Mouse (Mus musculus) hindbrain, embryonic 13.5 days (tissue): ENCODE measurements around the gene Chrna9. TPM values are rescaled to one million over a fixed set of nuclear protein-coding genes. Genes with fewer than 3 reads are reported as not detected.

Experiments used
- ATAC-seq: fragments of 200-750 bp; cut with Nextera tagmentation; 2 replicates; pipeline ENCODE4 v1.8.0; 2017; ENCODE audit warnings: moderate TSS enrichment; ENCODE audit not compliant: low FRiP score
- H3K27ac ChIP-seq: fragments of 300-500 bp; sonication (generic); 2 replicates; pipeline ENCODE4 v1.5.1; 2015; ENCODE audit warnings: inconsistent platforms, mild to moderate bottlenecking, moderate library complexity
- H3K27me3 ChIP-seq: fragments of 300-500 bp; sonication (generic); 2 replicates; pipeline ENCODE4 v1.6.1; 2015; ENCODE audit warnings: mild to moderate bottlenecking, inconsistent platforms
- H3K36me3 ChIP-seq: fragments of 300-500 bp; sonication (generic); 2 replicates; pipeline ENCODE4 v1.6.1; 2015; ENCODE audit warnings: mild to moderate bottlenecking, inconsistent platforms
- H3K4me1 ChIP-seq: fragments of 300-500 bp; sonication (generic); replicated peaks from 2 replicates; pipeline ENCODE4 v1.6.1; 2015; ENCODE audit warnings: inconsistent platforms
- H3K4me2 ChIP-seq: fragments of 300-500 bp; sonication (generic); 2 replicates; pipeline ENCODE4 v1.6.1; 2015; ENCODE audit warnings: inconsistent platforms, mild to moderate bottlenecking, moderate library complexity
- H3K4me3 ChIP-seq: fragments of 300-500 bp; sonication (generic); 2 replicates; pipeline ENCODE4 v1.5.1; 2015; ENCODE audit warnings: mild to moderate bottlenecking, inconsistent platforms
- H3K9ac ChIP-seq: fragments of 300-500 bp; sonication (generic); 2 replicates; pipeline ENCODE4 v1.6.1; 2015; ENCODE audit warnings: mild to moderate bottlenecking, inconsistent platforms
- H3K9me3 ChIP-seq: fragments of 300-500 bp; sonication (generic); 2 replicates; pipeline ENCODE4 v1.6.1; 2016; ENCODE audit warnings: inconsistent platforms
- WGBS: fragments of 180-500 bp; shearing (Covaris S2); methylation state at CpG from one replicate; pipeline ENCODE4 v1.1.7; 2015; 5-methylcytosine and 5-hydroxymethylcytosine counted together
- polyA plus RNA-seq: library from polyadenylated mRNA; unstranded; fragments of >200 nt; fragmentation: Nextera tagmentation; extraction: Ambion mirVana; gene quantifications from 2 replicates; pipeline ENCODE4 v1.2.1, GENCODE M21; 2015

The Chrna9 gene
- 0.14 TPM in 1 of 2 replicates, not detected in the other for polyA plus RNA-seq

DNA sequence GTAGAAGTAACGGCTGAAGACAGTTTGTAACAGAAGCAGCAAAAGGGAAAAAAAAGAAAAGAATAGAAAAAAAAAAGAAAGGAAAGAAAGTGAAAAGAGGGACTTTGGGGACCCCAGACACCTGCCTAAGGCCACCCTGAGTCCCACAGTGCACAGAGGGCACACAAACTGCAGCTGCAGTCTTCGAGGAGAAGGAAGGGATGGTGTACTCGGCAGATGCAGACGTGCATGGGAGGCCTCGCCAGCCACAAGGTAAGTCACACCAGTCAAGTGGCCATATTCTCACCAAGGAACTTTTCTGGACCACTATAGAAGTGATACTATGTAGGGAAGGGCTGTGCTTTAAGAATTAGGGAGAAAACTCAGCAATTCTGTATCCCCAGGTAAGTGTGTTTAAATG lies at the start of gene Chrna9:
TSS of gene Chrna9 (plus strand) at position 139 of the 400 bp plus-strand sequence.
- ATAC-seq = no peak
- Histone ChIP-seq H3K9me3 (no peaks in the 10 kb centered on the region), H3K27ac (no peak within 1 kb of the TSS), H3K4me1 (no peaks in the 10 kb centered on the region), H3K9ac (no peak within 1 kb of the TSS), H3K27me3 (no peaks in the 10 kb centered on the region), H3K4me2 (no peak within 1 kb of the TSS), H3K4me3 (no peak within 1 kb of the TSS), H3K36me3 (no peaks in the 10 kb centered on the region)
- 87% methylated on average over 5 of the region's 5 CpGs for WGBS

DNA sequence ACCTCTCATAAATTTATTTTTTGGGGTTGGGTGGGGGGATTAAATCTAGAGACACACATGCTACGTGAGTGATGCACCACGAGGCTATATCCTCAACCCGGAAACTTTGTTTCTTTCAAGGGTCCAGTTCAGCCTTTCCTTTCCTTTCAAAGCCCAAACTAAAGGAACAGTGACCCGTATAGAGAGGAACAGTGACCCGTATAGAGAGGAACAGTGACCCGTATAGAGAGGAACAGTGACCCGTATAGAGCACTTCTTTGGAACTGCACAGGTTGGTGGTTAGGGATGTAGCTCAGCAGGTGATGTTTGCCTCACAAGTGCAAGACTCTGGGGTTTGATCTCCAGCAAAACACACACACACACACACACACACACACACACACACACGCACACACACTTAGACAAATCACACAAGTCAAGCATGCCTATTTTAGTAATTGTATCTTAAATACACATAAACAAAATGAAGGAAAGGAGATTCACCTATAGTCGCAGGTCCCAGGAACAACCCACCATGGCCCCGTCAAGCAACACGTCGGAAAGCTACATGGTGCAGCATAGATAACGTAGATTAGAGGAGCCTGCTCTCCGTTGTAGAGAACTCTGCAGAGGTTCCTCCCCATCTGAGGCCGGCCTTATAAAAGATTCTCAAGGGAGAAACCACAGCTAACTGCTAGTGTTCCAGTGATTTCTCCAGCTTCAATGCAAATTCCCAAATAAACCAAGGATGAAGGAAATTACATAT lies 48.9 kb upstream of the Chrna9 start:
- no peak for ATAC-seq

DNA sequence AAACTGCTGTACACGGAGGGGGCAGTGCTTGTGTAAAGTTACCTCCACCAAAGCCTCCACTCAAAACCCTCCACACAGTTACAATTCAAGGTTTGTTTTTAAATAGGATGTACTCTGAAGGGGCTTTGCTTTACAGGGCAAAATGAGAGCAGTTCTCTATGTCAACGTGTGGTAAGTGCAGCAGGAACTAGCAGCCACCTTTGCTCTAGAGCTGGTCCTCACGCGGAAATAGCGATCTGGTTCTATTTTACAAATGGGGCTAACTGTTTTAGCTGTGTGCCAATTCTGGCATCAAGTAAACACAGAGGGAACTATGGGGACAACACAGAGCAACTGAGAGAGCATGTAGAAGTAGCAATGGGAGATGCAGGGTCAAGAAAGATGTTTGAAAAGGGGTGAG lies 46.6 kb upstream of the Chrna9 start:
- H3K9ac ChIP-seq = no peak overlapping the region
- no peak for ATAC-seq
- no peaks in the 10 kb centered on the region for H3K9me3 ChIP-seq
- no peak overlapping the region for H3K4me3 ChIP-seq
- no peaks in the 10 kb centered on the region for H3K27me3 ChIP-seq
- H3K4me1 ChIP-seq = 0 out of 2 replicates have a peak, but pooled peaks cover 4% of the 10 kb centered on the region
- H3K4me2 ChIP-seq = no peak overlapping the region
- no peaks in the 10 kb centered on the region for H3K36me3 ChIP-seq
- H3K27ac ChIP-seq = no peak overlapping the region
- 92% methylated on average over 5 of the region's 5 CpGs for WGBS

More for the DNA sequence above, 48.9 kb upstream of the Chrna9 start:
- Histone ChIP-seq H3K9me3 (no peaks in the 10 kb centered on the region), H3K4me2 (no peak overlapping the region), H3K27ac (no peak overlapping the region), H3K36me3 (no peaks in the 10 kb centered on the region), H3K4me1 (0 out of 2 replicates have a peak, but pooled peaks cover 3% of the 10 kb centered on the region), H3K4me3 (no peak overlapping the region), H3K9ac (no peak overlapping the region), H3K27me3 (no peaks in the 10 kb centered on the region)
- 47% methylated on average over 15 of the region's 15 CpGs for WGBS

DNA sequence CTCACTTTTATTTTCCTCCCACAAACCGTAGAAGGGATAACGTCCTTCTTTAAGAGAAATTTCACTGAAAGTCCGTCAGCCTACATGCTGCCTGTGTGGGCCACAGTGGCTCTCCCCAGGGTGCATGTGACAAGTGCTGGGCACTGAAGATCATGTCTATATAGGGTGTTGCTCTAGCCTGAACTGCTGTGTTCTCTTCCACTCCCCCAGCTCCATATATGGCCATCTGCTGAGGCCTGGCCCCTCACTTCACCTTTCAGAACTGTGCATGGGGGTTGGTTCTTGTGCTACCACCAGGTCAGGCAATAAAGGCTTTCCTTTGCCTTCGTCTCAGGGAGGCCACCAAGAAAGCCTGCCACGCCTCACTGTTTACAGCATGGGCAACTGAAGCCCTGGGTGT lies 45.7 kb upstream of the Chrna9 start:
- ATAC-seq = no peak
- Histone ChIP-seq H3K4me1 (0 out of 2 replicates have a peak, but pooled peaks cover 4% of the 10 kb centered on the region), H3K9me3 (no peaks in the 10 kb centered on the region), H3K27ac (no peak overlapping the region), H3K9ac (no peak overlapping the region), H3K4me2 (no peak overlapping the region), H3K36me3 (no peaks in the 10 kb centered on the region), H3K4me3 (no peak overlapping the region), H3K27me3 (no peaks in the 10 kb centered on the region)
- 70% methylated on average over 5 of the region's 5 CpGs for WGBS

DNA sequence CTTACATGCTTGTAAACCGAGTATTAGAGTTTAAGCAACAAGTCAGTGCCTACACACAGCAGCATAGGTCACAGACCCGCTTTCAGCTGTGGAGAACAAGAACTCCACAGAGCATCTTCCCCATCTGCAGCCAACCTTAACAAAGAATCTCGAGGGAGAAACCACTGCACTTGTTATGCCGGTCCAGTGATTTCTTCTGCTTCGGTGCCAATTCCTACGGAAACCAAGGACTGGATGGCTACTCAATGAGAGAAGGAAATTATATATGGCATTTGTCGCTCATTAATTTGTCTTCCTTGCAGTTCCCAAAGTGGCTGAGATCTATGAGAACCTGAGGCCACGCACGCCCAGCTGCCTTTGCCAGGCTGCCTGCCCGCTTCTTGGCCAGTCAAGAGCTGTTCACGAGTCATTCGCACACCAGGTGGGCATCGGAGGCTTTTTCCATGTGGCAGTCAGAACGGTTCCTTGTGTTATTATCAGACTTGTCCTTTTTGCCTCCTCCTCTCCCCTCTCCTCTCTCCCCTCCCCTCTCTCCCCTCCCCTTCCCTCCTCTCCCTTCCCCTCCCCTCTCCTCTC lies 43.4 kb upstream of the Chrna9 start:
- no peak overlapping the region for H3K4me2 ChIP-seq
- H3K9ac ChIP-seq = no peak overlapping the region
- no peak for ATAC-seq
- WGBS = 56% methylated on average over 14 of the region's 14 CpGs
- no peaks in the 10 kb centered on the region for H3K27me3 ChIP-seq
- 0 out of 2 replicates have a peak, but pooled peaks cover 4% of the 10 kb centered on the region for H3K4me1 ChIP-seq
- no peak overlapping the region for H3K4me3 ChIP-seq
- H3K36me3 ChIP-seq = no peaks in the 10 kb centered on the region
- no peaks in the 10 kb centered on the region for H3K9me3 ChIP-seq
- H3K27ac ChIP-seq = no peak overlapping the region

DNA sequence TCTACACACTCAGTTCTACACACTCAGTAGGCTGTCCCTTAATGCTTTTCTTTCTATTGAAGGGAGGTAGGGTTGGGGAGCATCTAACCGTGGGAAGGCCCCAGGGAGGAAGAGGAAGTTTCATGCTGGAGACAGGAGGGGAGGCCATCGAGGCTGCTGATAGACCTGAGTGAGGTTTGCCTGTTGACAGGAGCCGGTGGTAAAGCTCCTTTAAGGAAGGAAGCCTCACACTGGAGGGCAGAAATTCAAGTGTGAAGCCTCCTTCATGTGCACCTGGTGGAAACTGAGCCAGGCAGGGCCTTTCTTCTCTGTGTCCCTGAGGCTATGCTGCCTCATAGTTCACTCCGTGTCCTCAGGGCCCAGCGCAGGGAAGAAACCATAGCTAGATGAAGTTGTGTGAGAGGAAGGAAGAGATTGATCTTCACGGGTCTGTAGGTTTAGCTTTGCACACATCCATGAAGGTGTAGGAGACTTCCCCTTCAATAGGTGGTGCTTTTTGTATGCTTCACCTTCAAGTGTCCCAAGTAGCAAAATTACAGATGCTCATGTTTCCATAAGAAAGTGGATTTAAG lies 39.5 kb upstream of the Chrna9 start:
- H3K9ac ChIP-seq = no peak overlapping the region
- H3K27ac ChIP-seq = no peak overlapping the region
- no peak overlapping the region for H3K4me3 ChIP-seq
- ATAC-seq = no peak
- no peaks in the 10 kb centered on the region for H3K27me3 ChIP-seq
- H3K9me3 ChIP-seq = no peaks in the 10 kb centered on the region
- H3K4me2 ChIP-seq = no peak overlapping the region
- 92% methylated on average over 6 of the region's 6 CpGs for WGBS
- no peaks in the 10 kb centered on the region for H3K36me3 ChIP-seq
- 0 out of 2 replicates have a peak, but pooled peaks cover 4% of the 10 kb centered on the region for H3K4me1 ChIP-seq

DNA sequence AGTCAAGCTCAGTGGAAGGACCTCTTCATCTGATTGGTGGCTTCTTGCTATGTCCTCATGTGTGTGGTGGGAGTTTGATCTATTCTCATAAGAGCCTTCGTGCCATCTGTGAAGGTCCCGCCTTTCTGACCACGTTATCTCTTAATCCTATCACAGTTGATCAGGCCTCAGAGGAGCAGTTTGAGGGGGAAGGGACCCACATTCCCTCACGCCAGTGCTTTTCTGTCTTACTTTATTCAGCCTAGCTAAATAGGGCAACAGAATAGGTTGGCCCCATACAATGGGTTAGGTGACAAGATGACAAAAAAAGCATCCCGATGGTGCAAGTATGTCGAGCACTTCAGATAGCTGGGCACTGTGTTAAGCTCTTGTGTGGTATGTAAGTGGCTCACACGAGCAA lies 39.0 kb upstream of the Chrna9 start:
- Histone ChIP-seq H3K9me3 (no peaks in the 10 kb centered on the region), H3K36me3 (no peaks in the 10 kb centered on the region), H3K27me3 (no peaks in the 10 kb centered on the region), H3K9ac (no peak overlapping the region), H3K27ac (no peak overlapping the region), H3K4me3 (no peak overlapping the region), H3K4me2 (no peak overlapping the region), H3K4me1 (peaks cover 4% of the 10 kb centered on the region; the same call in 1 of the 2 replicates)
- WGBS = 81% methylated on average over 7 of the region's 7 CpGs
- ATAC-seq = no peak

DNA sequence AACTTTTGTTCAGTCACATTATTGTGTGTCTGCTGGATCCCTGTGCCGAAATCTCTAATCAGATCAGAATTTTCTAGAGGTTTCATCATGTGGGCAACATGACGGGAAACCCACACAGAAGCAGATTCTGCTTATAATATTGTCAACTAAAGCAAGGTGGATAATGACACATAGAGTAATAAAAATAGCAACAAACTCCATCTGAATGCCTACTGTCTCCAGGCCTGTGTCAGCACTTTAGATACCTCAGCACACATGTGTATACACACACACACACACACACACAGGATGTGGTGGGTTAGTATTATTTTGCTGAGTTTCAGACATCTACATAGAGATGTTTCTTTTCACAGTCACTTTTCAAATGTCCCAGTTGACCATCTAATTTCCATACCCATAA lies 37.0 kb upstream of the Chrna9 start:
- Histone ChIP-seq H3K27me3 (no peaks in the 10 kb centered on the region), H3K36me3 (no peaks in the 10 kb centered on the region), H3K9me3 (no peaks in the 10 kb centered on the region), H3K4me3 (no peak overlapping the region), H3K9ac (no peak overlapping the region), H3K4me1 (no peaks in the 10 kb centered on the region; the same call in 1 of the 2 replicates), H3K4me2 (no peak overlapping the region), H3K27ac (no peak overlapping the region)
- 96% methylated on average over 2 of the region's 2 CpGs for WGBS
- no peak for ATAC-seq

DNA sequence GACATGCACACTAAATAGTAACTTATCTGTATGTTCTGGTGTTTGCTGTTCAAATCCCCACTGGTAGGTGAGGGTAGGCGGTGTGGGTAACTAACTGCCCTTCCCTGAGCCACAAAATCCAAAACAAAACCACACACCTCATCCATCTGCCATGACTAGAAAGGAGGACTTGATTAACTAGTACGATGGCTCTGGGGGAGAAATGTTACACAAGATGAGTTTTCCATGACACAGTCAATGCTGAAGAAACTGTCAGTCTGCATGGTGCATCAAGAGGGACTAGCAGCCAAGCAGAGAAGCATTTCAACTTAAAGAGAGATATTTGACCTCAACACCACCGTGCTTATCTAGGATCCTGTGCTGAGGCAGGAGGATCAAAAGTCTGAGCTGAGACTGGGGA lies 36.0 kb upstream of the Chrna9 start:
- ATAC-seq = no peak
- H3K27ac ChIP-seq = no peak overlapping the region
- H3K36me3 ChIP-seq = no peaks in the 10 kb centered on the region
- peaks cover 6% of the 10 kb centered on the region for H3K9me3 ChIP-seq
- H3K9ac ChIP-seq = no peak overlapping the region
- no peaks in the 10 kb centered on the region; the same call in 1 of the 2 replicates for H3K4me1 ChIP-seq
- H3K4me3 ChIP-seq = no peak overlapping the region
- 87% methylated on average over 3 of the region's 3 CpGs for WGBS
- no peak overlapping the region for H3K4me2 ChIP-seq
- H3K27me3 ChIP-seq = no peaks in the 10 kb centered on the region

DNA sequence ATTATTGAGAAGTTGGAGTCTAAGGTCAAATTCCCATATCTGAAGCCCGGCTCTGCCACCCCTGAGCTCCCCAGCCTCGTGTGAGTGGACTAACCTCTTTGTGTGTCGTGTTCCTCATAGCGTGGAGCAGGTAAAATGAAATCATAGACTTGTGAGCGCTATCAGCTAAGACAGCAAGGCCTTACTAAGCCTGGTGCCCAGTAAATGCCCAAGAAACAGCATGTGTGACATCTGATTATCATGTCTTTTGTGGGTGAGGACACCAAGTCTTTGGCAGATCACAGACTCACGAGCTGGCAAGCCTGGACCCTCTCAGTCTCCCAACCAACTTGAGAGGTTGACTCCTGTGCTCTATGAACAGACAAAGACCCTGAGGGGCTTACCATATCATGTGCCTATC lies 34.6 kb upstream of the Chrna9 start:
- no peak overlapping the region for H3K27ac ChIP-seq
- no peak overlapping the region for H3K4me3 ChIP-seq
- no peak overlapping the region for H3K4me2 ChIP-seq
- H3K9ac ChIP-seq = no peak overlapping the region
- peaks cover 17% of the 10 kb centered on the region for H3K9me3 ChIP-seq
- no peaks in the 10 kb centered on the region; the same call in 1 of the 2 replicates for H3K4me1 ChIP-seq
- no peaks in the 10 kb centered on the region for H3K27me3 ChIP-seq
- whole genome bisulfite sequencing = 89% methylated on average over 6 of the region's 6 CpGs
- no peaks in the 10 kb centered on the region for H3K36me3 ChIP-seq
- no peak for ATAC-seq

DNA sequence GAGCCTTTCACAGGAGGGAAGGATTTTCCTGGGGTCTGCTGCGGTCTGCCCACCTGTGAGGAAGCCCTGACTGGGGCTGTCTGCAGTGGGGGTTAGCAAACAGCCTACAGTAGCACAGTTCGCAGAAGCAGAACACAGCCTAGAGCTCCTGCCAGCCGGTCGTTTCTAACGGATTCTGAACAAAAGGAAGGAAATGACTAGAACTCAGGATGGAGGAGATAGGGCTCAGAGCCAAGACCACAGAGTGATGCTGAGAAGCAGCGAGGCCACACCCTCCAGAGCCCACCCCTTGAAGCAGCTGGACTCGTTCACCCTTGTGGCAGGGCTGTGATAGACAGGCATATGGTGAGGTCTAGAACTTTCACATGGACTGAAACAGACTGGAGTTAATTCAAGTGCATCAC lies 33.9 kb upstream of the Chrna9 start:
- H3K27ac ChIP-seq = peak overlapping the region; percentile 23; the same call in 1 of the 2 replicates

DNA sequence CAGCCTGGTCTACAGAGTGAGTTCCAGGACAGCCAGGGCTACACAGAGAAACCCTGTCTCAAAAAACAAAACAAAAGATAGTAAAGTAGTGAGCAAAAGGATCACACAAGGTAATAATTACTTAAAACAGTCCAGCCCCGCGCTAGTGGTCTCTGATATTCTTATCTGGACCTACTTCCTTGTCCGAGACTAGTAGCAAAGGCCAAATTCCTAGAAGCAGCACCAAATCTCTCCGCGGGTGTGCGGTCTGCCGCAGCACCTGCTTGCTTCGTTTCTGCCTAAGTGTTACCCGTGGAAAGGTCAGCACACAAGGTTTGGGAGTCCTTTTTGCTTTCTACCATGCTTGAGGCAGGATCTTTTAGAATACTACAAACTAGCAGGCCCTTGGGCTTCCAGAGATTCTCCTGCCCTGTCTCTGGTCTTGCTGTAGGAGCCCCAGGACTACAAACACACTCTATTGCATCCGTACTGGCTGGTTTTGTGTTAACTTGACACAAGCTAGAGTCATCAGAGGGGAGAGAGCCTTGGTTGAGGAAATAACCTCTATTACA lies 32.8 kb upstream of the Chrna9 start:
- no peak overlapping the region for H3K27ac ChIP-seq
- peaks cover 17% of the 10 kb centered on the region for H3K9me3 ChIP-seq
- no peak overlapping the region for H3K9ac ChIP-seq
- no peak overlapping the region for H3K4me3 ChIP-seq
- no peak for ATAC-seq
- H3K36me3 ChIP-seq = no peaks in the 10 kb centered on the region
- WGBS = 93% methylated on average over 10 of the region's 10 CpGs
- no peaks in the 10 kb centered on the region; the same call in 1 of the 2 replicates for H3K4me1 ChIP-seq
- no peaks in the 10 kb centered on the region for H3K27me3 ChIP-seq
- no peak overlapping the region for H3K4me2 ChIP-seq

More for the DNA sequence above, 33.9 kb upstream of the Chrna9 start:
- Histone ChIP-seq H3K27me3 (no peaks in the 10 kb centered on the region), H3K36me3 (no peaks in the 10 kb centered on the region), H3K9ac (no peak overlapping the region), H3K9me3 (peaks cover 17% of the 10 kb centered on the region), H3K4me1 (no peaks in the 10 kb centered on the region; the same call in 1 of the 2 replicates), H3K4me2 (no peak overlapping the region), H3K4me3 (no peak overlapping the region)
- 0 out of 2 replicates have a peak, but pooled peaks have one; percentile 39 for ATAC-seq
- 53% methylated on average over 7 of the region's 7 CpGs for WGBS
